Mouse (Mus musculus) 3T3-L1 (cell line): ENCODE data around the gene Gm3435.
"Not testable (repeated sequence)": the region's sequence is repeated elsewhere in the genome, so short reads cannot be mapped to it uniquely, and the experiment has no call there.

ENCODE experiments used
- DNase-seq: peaks from one replicate; pipeline ENCODE4 v3.0.0-alpha.2; 2015; ENCODE audit warnings: low read depth, low spot score

The Gm3435 gene

GRCm38 (mm10) chr17:15040455-15040854, 30.5 kb downstream of the Gm3435 start:
- DNase-seq = not testable (repeated sequence)

GRCm38 (mm10) chr17:15041175-15041729, 31.3 kb downstream of the Gm3435 start, which contains the start of the genes Ermard, Tcte3 and Gm3448:
Gene Ermard, plus strand, starts transcription at chr17:15041208.
Gene Tcte3, minus strand, starts transcription at chr17:15041488.
Gene Gm3448, minus strand, starts transcription at chr17:15041537.
- DNase-seq = not testable (repeated sequence)

GRCm38 (mm10) chr17:15050338-15050737, 40.4 kb downstream of the Gm3435 start:
- not testable (repeated sequence) for DNase-seq

GRCm38 (mm10) chr17:15052766-15053165, 42.8 kb downstream of the Gm3435 start:
- DNase-seq = not testable (repeated sequence)

GRCm38 (mm10) chr17:15053183-15053828, 43.3 kb downstream of the Gm3435 start:
- not testable (repeated sequence) for DNase-seq

- not testable (repeated sequence) for DNase-seq
Observed at GRCm38 (mm10) chr17:15053829-15054200, 43.8 kb downstream of the Gm3435 start.

- DNase-seq = no peak
Observed at GRCm38 (mm10) chr17:15055925-15056324, 45.9 kb downstream of the Gm3435 start.

- DNase-seq = peak; percentile 76
Observed at GRCm38 (mm10) chr17:15058161-15058591, 48.2 kb downstream of the Gm3435 start.

- no peak for DNase-seq
Observed at GRCm38 (mm10) chr17:15059646-15060045, 49.7 kb downstream of the Gm3435 start.

GRCm38 (mm10) chr17:15060356-15060755, 50.4 kb downstream of the Gm3435 start:
- no peak for DNase-seq

GRCm38 (mm10) chr17:15065391-15066024, 55.5 kb downstream of the Gm3435 start:
- DNase-seq = peak; percentile 92

GRCm38 (mm10) chr17:15066066-15066465, 56.1 kb downstream of the Gm3435 start:
- DNase-seq = no peak

GRCm38 (mm10) chr17:15066911-15067310, 56.9 kb downstream of the Gm3435 start:
- peak; percentile 65 for DNase-seq

GRCm38 (mm10) chr17:15068040-15068792, 58.2 kb downstream of the Gm3435 start:
- peak; percentile 81 for DNase-seq

- DNase-seq = no peak
Observed at GRCm38 (mm10) chr17:15069124-15069523, 59.1 kb downstream of the Gm3435 start.
